Mouse (Mus musculus): Measurements from ENCODE around the gene Kiss1. TPM values are rescaled to one million over a fixed set of nuclear protein-coding genes. Genes with fewer than 3 reads are reported as not detected.

The Kiss1 gene
- polyA plus RNA-seq (2015; fragmentation: Nextera tagmentation; extraction: Ambion mirVana) = 0.70 TPM in 1 of 2 replicates, not detected in the other

DNA sequence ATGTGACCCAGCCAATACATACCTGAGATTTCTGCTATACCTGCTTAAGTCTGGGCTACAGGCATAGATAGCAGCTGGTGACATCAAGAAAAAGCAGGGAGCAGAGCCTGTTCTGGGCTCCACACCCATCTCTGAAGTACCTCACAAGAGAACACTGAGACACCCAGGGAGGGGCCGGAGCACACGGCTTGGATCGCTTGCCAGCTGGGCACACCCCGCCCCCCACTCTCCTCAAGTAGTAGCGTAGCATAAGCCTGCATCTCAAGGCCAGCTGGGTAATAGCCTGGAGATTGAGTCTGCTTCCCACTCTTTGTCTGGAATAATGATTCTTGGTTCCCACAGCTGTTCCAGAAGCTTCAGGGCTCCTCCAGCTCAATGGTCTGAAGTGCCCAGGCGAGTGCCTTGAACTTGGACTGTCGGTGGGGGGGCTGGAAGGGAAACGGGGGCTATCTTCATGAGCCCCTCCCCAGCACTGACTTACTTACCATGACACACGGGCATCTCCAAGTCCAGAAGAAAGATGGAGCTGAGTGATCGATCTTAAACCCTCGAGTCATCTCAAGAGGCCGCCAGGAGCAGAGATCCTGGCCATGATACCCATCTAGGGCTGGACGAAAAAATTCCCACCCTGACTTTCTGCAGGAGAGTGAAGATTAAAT lies at the start of gene Kiss1:
Kiss1 (plus strand) TSS at position 609 of the 659 bp plus-strand sequence.

GRCm38 (mm10) chr1:133309652-133310267 lies 11.9 kb upstream of the Kiss1 start, which contains the start of gene Golt1a:
TSS of gene Golt1a (plus strand) at chr1:133309800.

GRCm38 (mm10) chr1:133350210-133350609 lies 28.5 kb downstream of the Kiss1 start, which contains the start of gene Ren1:
TSS of gene Ren1 (plus strand) at chr1:133350510.

GRCm38 (mm10) chr1:133363276-133364021 lies 41.8 kb downstream of the Kiss1 start, which contains the start of gene Etnk2:
TSS of gene Etnk2 (plus strand) at chr1:133363572.

Other genes starting within 250 kb of the Kiss1 start
- gene Ppp1r15b, start 190.7 kb upstream of the Kiss1 start, polyA plus RNA-seq (2015; fragmentation: Nextera tagmentation; extraction: Ambion mirVana) = 15.5 and 16.5 TPM in 2 replicates
- 12.3 and 15.8 TPM in 2 replicates for gene Plekha6, start 157.7 kb upstream of the Kiss1 start, polyA plus RNA-seq (2015; fragmentation: Nextera tagmentation; extraction: Ambion mirVana)
- gene Golt1a, start 12.1 kb upstream of the Kiss1 start, polyA plus RNA-seq (2015; fragmentation: Nextera tagmentation; extraction: Ambion mirVana) = not detected in 2 replicates
- 0.77 and 1.1 TPM in 2 replicates for gene Ren1, start 28.6 kb downstream of the Kiss1 start, polyA plus RNA-seq (2015; fragmentation: Nextera tagmentation; extraction: Ambion mirVana)
- gene Etnk2, start 41.7 kb downstream of the Kiss1 start, polyA plus RNA-seq (2015; fragmentation: Nextera tagmentation; extraction: Ambion mirVana) = 27.7 and 31.1 TPM in 2 replicates
- 3.1 and 4.5 TPM in 2 replicates for gene Sox13, start 102.5 kb downstream of the Kiss1 start, polyA plus RNA-seq (2015; fragmentation: Nextera tagmentation; extraction: Ambion mirVana)